Mouse (Mus musculus) adrenal gland, adult 2 months (tissue): Measurements from ENCODE around the gene Ctrl. TPM values are rescaled to one million over a fixed set of nuclear protein-coding genes. Genes with fewer than 3 reads are reported as not detected.

Source experiments
- microRNA-seq, 2 experiments: library from miRNA; unstranded; fragments of <30 nt; microRNA quantifications; one replicate each; pipeline ENCODE4 v1.2.0; 2021
- polyA plus RNA-seq: library from polyadenylated mRNA; depleted of rRNA; stranded (reverse); fragments of >200 nt; gene quantifications from 2 replicates; pipeline ENCODE4 v1.2.3, GENCODE M21; 2012; rRNA removed
- total RNA-seq, 2 experiments: library from RNA; stranded (reverse); gene quantifications; 2 replicates each; pipeline ENCODE4 v1.2.3; 2021

Ctrl gene
- total and polyA plus RNA-seq, 3 experiments: 0.73 to 2.0 (median 0.84) TPM

Small RNA genes lying within 50 kb of the gene (microRNA-seq; reads per million reads assigned to microRNA genes)
- 0 reads per million in 2 experiments for gene Mir7074

Other genes with a start within 250 kb of the Ctrl start
- 1 to 10 TPM; 2.0 to 2.9 TPM for gene Carmil2, start 247.6 kb downstream of the Ctrl start, total RNA-seq
- 3.3 and 4.2 TPM in 2 replicates for gene Carmil2, start 247.6 kb downstream of the Ctrl start, polyA plus RNA-seq
- 10 to 100 TPM; 21.7 to 28.7 TPM for gene Acd, start 232.8 kb downstream of the Ctrl start, total RNA-seq
- gene Acd, start 232.8 kb downstream of the Ctrl start, polyA plus RNA-seq: 39.9 and 41.9 TPM in 2 replicates
- 10 to 100 TPM; 11.0 to 14.7 TPM for gene Pard6a, start 232.7 kb downstream of the Ctrl start, total RNA-seq
- gene Pard6a, start 232.7 kb downstream of the Ctrl start, polyA plus RNA-seq: 20.2 and 21.3 TPM in 2 replicates
- not detected for gene 4933405L10Rik, start 226.2 kb downstream of the Ctrl start, total RNA-seq
- 0.10 TPM in 1 of 2 replicates, not detected in the other for gene 4933405L10Rik, start 226.2 kb downstream of the Ctrl start, polyA plus RNA-seq
- gene Enkd1, start 225.7 kb downstream of the Ctrl start, total RNA-seq: 1 to 10 TPM; 2.9 to 6.8 TPM
- 9.7 and 12.9 TPM in 2 replicates for gene Enkd1, start 225.7 kb downstream of the Ctrl start, polyA plus RNA-seq
- gene Gfod2, start 175.2 kb downstream of the Ctrl start, total RNA-seq: 10 to 100 TPM in 1 of 2 experiments, 1 to 10 TPM in 1; 7.8 to 14.2 TPM
- 8.1 and 9.6 TPM in 2 replicates for gene Gfod2, start 175.2 kb downstream of the Ctrl start, polyA plus RNA-seq
- 10 to 100 TPM; 19.7 to 23.6 TPM for gene Ranbp10, start 106.5 kb downstream of the Ctrl start, total RNA-seq
- 22.2 and 27.3 TPM in 2 replicates for gene Ranbp10, start 106.5 kb downstream of the Ctrl start, polyA plus RNA-seq
- gene Tsnaxip1, start 106.1 kb downstream of the Ctrl start, total RNA-seq: not detected
- not detected in 2 replicates for gene Tsnaxip1, start 106.1 kb downstream of the Ctrl start, polyA plus RNA-seq
- 1 to 10 TPM; 5.9 to 6.7 TPM for gene Cenpt, start 80.6 kb downstream of the Ctrl start, total RNA-seq
- 5.9 and 8.1 TPM in 2 replicates for gene Cenpt, start 80.6 kb downstream of the Ctrl start, polyA plus RNA-seq
- gene Thap11, start 78.7 kb downstream of the Ctrl start, total RNA-seq: 10 to 100 TPM; 31.7 to 38.0 TPM
- 79.7 and 91.6 TPM in 2 replicates for gene Thap11, start 78.7 kb downstream of the Ctrl start, polyA plus RNA-seq
- 10 to 100 TPM; 30.2 to 44.0 TPM for gene Nutf2, start 73.3 kb downstream of the Ctrl start, total RNA-seq
- gene Nutf2, start 73.3 kb downstream of the Ctrl start, polyA plus RNA-seq: 19.3 and 24.8 TPM in 2 replicates
- gene Edc4, start 53.0 kb downstream of the Ctrl start, total RNA-seq: 10 to 100 TPM; 33.8 to 35.9 TPM
- 74.9 and 97.4 TPM in 2 replicates for gene Edc4, start 53.0 kb downstream of the Ctrl start, polyA plus RNA-seq
- gene Nrn1l, start 40.3 kb downstream of the Ctrl start, total RNA-seq: 1 to 10 TPM; 1.3 to 1.6 TPM
- 4.6 TPM in 2 replicates for gene Nrn1l, start 40.3 kb downstream of the Ctrl start, polyA plus RNA-seq
- gene Pskh1, start 33.4 kb downstream of the Ctrl start, total RNA-seq: 10 to 100 TPM; 32.5 to 33.3 TPM
- gene Pskh1, start 33.4 kb downstream of the Ctrl start, polyA plus RNA-seq: 45.3 and 51.2 TPM in 2 replicates
- 10 to 100 TPM; 77.0 to 79.0 TPM for gene Psmb10, start 4.6 kb upstream of the Ctrl start, total RNA-seq
- 156 and 174 TPM in 2 replicates for gene Psmb10, start 4.6 kb upstream of the Ctrl start, polyA plus RNA-seq
- 1 to 10 TPM; 1.3 to 2.9 TPM for gene Lcat, start 9.5 kb upstream of the Ctrl start, total RNA-seq
- 1.9 and 3.3 TPM in 2 replicates for gene Lcat, start 9.5 kb upstream of the Ctrl start, polyA plus RNA-seq
- gene Slc12a4, start 32.2 kb upstream of the Ctrl start, total RNA-seq: 10 to 100 TPM; 40.2 to 60.5 TPM
- gene Slc12a4, start 32.2 kb upstream of the Ctrl start, polyA plus RNA-seq: 62.4 and 63.2 TPM in 2 replicates
- not detected for gene Dpep3, start 45.6 kb upstream of the Ctrl start, total RNA-seq
- gene Dpep3, start 45.6 kb upstream of the Ctrl start, polyA plus RNA-seq: 0.21 TPM in 1 of 2 replicates, not detected in the other
- gene Dus2, start 57.5 kb upstream of the Ctrl start, total RNA-seq: 10 to 100 TPM; 13.6 to 19.6 TPM
- gene Dus2, start 57.5 kb upstream of the Ctrl start, polyA plus RNA-seq: 5.5 and 5.6 TPM in 2 replicates
- gene Dpep2nb, start 72.1 kb upstream of the Ctrl start, total RNA-seq: not detected
- not detected in 2 replicates for gene Dpep2nb, start 72.1 kb upstream of the Ctrl start, polyA plus RNA-seq
- 10 to 100 TPM; 16.1 to 17.3 TPM for gene Ddx28, start 78.0 kb upstream of the Ctrl start, total RNA-seq
- gene Ddx28, start 78.0 kb upstream of the Ctrl start, polyA plus RNA-seq: 12.5 and 13.2 TPM in 2 replicates
- 10 to 100 TPM; 35.2 to 70.0 TPM for gene Nfatc3, start 125.0 kb upstream of the Ctrl start, total RNA-seq
- gene Nfatc3, start 125.0 kb upstream of the Ctrl start, polyA plus RNA-seq: 14.9 and 20.6 TPM in 2 replicates
- 1 to 10 TPM; 1.7 to 3.7 TPM for gene Esrp2, start 203.1 kb upstream of the Ctrl start, total RNA-seq
- 2.0 and 5.5 TPM in 2 replicates for gene Esrp2, start 203.1 kb upstream of the Ctrl start, polyA plus RNA-seq
- gene Pla2g15, start 216.5 kb upstream of the Ctrl start, total RNA-seq: 10 to 100 TPM; 21.9 to 38.8 TPM
- 21.9 and 22.1 TPM in 2 replicates for gene Pla2g15, start 216.5 kb upstream of the Ctrl start, polyA plus RNA-seq
- gene Slc7a6, start 235.0 kb upstream of the Ctrl start, total RNA-seq: 10 to 100 TPM; 27.2 to 34.0 TPM
- 17.3 and 26.5 TPM in 2 replicates for gene Slc7a6, start 235.0 kb upstream of the Ctrl start, polyA plus RNA-seq